Mouse (Mus musculus) heart, postnatal 0 days (tissue): Measurements from ENCODE around the gene Agpat1. TPM values are rescaled to one million over a fixed set of nuclear protein-coding genes. Genes with fewer than 3 reads are reported as not detected.

Experiments
- ATAC-seq: fragments of 200-750 bp; cut with Nextera tagmentation; 2 replicates; pipeline ENCODE4 v1.8.0; 2017; ENCODE audit warnings: low read depth, moderate number of reproducible peaks, moderate library complexity; ENCODE audit not compliant: insufficient read depth
- DNase-seq: peaks from one replicate; pipeline ENCODE4 v3.0.0-alpha.2; 2016; ENCODE audit warnings: low spot score
- H3K27ac ChIP-seq: fragments of 300-500 bp; sonication (generic); 2 replicates; pipeline ENCODE4 v1.5.1; 2014; ENCODE audit warnings: low read depth, mild to moderate bottlenecking
- H3K27me3 ChIP-seq: fragments of 300-500 bp; sonication (generic); 2 replicates; pipeline ENCODE4 v1.6.1; 2014; ENCODE audit warnings: low read length, mixed read lengths; ENCODE audit not compliant: control insufficient read depth, insufficient read depth
- H3K36me3 ChIP-seq: fragments of 300-500 bp; sonication (generic); replicated peaks from 2 replicates; pipeline ENCODE4 v1.6.1; 2014; ENCODE audit warnings: low read length, mixed read lengths; ENCODE audit not compliant: control insufficient read depth, insufficient read depth
- H3K4me1 ChIP-seq: fragments of 300-500 bp; sonication (generic); 2 replicates; pipeline ENCODE4 v1.6.1; 2014; ENCODE audit warnings: antibody characterized with exemption; ENCODE audit not compliant: control insufficient read depth, insufficient read depth
- H3K4me2 ChIP-seq: fragments of 300-500 bp; sonication (generic); 2 replicates; pipeline ENCODE4 v1.6.1; 2014; ENCODE audit warnings: low read depth, mild to moderate bottlenecking, low read length, moderate library complexity
- H3K4me3 ChIP-seq: fragments of 300-500 bp; sonication (generic); 2 replicates; pipeline ENCODE4 v1.5.1; 2014; ENCODE audit warnings: low read depth, low read length
- H3K9ac ChIP-seq: fragments of 300-500 bp; sonication (generic); replicated peaks from 2 replicates; pipeline ENCODE4 v1.6.1; 2014; ENCODE audit warnings: low read depth, low read length, mixed read lengths
- H3K9me3 ChIP-seq: fragments of 300-500 bp; sonication (generic); replicated peaks from 2 replicates; pipeline ENCODE4 v1.6.1; 2016; ENCODE audit warnings: low read length; ENCODE audit not compliant: control insufficient read depth
- CTCF ChIP-seq: IDR thresholded peaks from 2 replicates; pipeline ENCODE4 v1.5.1; 2016; ENCODE audit warnings: antibody characterized with exemption, control low read depth, low read depth
- EP300 ChIP-seq: IDR thresholded peaks from 2 replicates; pipeline ENCODE4 v1.6.1; 2016; ENCODE audit warnings: antibody characterized with exemption, low read depth
- WGBS: fragments of 180-500 bp; shearing (Covaris S2); extraction: QIAGEN DNeasy Blood & Tissue Kit; methylation state at CpG from one replicate; pipeline ENCODE4 v1.1.7; 2014; 5-methylcytosine and 5-hydroxymethylcytosine counted together
- polyA plus RNA-seq: library from polyadenylated mRNA; unstranded; fragments of >200 nt; fragmentation: Nextera tagmentation; extraction: Ambion mirVana; gene quantifications from 2 replicates; pipeline ENCODE4 v1.2.1, GENCODE M21; 2015
- total RNA-seq: library from RNA; depleted of rRNA; stranded (reverse); fragments of >200 nt; gene quantifications from 2 replicates; pipeline ENCODE4 v1.2.3, GENCODE M21; 2014; ENCODE audit warnings: low replicate concordance; rRNA removed

The Agpat1 gene
- total and polyA plus RNA-seq, 2 experiments from 2014 or later = 39.6 to 112 TPM

GRCm38 (mm10) chr17:34661121-34661591, 57.1 kb downstream of the Agpat1 start:
- 2% methylated on average over 15 of the region's 19 CpGs for WGBS
- DNase-seq = peak; percentile 57
- Histone ChIP-seq H3K4me3 (peak overlapping the region; percentile 32), H3K4me1 (peaks cover 22% of the 10 kb centered on the region), H3K36me3 (no peaks in the 10 kb centered on the region), H3K9me3 (no peaks in the 10 kb centered on the region), H3K27me3 (peaks cover 12% of the 10 kb centered on the region; the same call in 1 of the 2 replicates), H3K4me2 (peak overlapping the region; percentile 51), H3K9ac (no peak overlapping the region; the same call in 1 of the 2 replicates), H3K27ac (peak overlapping the region; percentile 60)
- peak; percentile 25 for ATAC-seq
- TF ChIP-seq EP300 = no peak
- no peak for TF ChIP-seq CTCF

- DNase-seq = no peak
- ATAC-seq = no peak
- no peak overlapping the region for H3K27ac ChIP-seq
- H3K27me3 ChIP-seq = peaks cover 12% of the 10 kb centered on the region; the same call in 1 of the 2 replicates
- H3K4me3 ChIP-seq = no peak overlapping the region
- no peaks in the 10 kb centered on the region for H3K36me3 ChIP-seq
- H3K4me2 ChIP-seq = no peak overlapping the region
- H3K9me3 ChIP-seq = no peaks in the 10 kb centered on the region
- WGBS = 55% methylated on average over 1 of the region's 1 CpGs
- H3K9ac ChIP-seq = no peak overlapping the region
- peaks cover 20% of the 10 kb centered on the region for H3K4me1 ChIP-seq
- no peak for TF ChIP-seq EP300
- no peak for TF ChIP-seq CTCF
These were observed 58.4 kb downstream of the Agpat1 start for GRCm38 (mm10) chr17:34662468-34662867.

- 82% methylated on average over 8 of the region's 8 CpGs for WGBS
- ATAC-seq = no peak
- no peak overlapping the region for H3K27ac ChIP-seq
These were observed 58.9 kb downstream of the Agpat1 start for GRCm38 (mm10) chr17:34662978-34663377.

More at GRCm38 (mm10) chr17:34662978-34663377, 58.9 kb downstream of the Agpat1 start:
- Histone ChIP-seq H3K9ac (no peak overlapping the region), H3K4me2 (no peak overlapping the region), H3K9me3 (no peaks in the 10 kb centered on the region), H3K27me3 (peaks cover 12% of the 10 kb centered on the region; the same call in 1 of the 2 replicates), H3K4me3 (no peak overlapping the region), H3K36me3 (no peaks in the 10 kb centered on the region), H3K4me1 (peaks cover 18% of the 10 kb centered on the region)
- TF ChIP-seq CTCF = no peak
- TF ChIP-seq EP300 = no peak
- no peak for DNase-seq

Other genes with a start within 250 kb of the Agpat1 start
- gene Btnl2, start 249.4 kb upstream of the Agpat1 start, total RNA-seq = not detected in 2 replicates
- not detected in 2 replicates for gene Btnl2, start 249.4 kb upstream of the Agpat1 start, polyA plus RNA-seq
- gene Btnl1, start 227.1 kb upstream of the Agpat1 start, total RNA-seq = not detected in 2 replicates
- not detected in 2 replicates for gene Btnl1, start 227.1 kb upstream of the Agpat1 start, polyA plus RNA-seq
- not detected in 2 replicates for gene BC051142, start 205.4 kb upstream of the Agpat1 start, total RNA-seq
- gene BC051142, start 205.4 kb upstream of the Agpat1 start, polyA plus RNA-seq = 0.41 and 0.62 TPM in 2 replicates
- gene Btnl4, start 126.9 kb upstream of the Agpat1 start, total RNA-seq = not detected in 2 replicates
- not detected in 2 replicates for gene Btnl4, start 126.9 kb upstream of the Agpat1 start, polyA plus RNA-seq
- gene Btnl6, start 86.9 kb upstream of the Agpat1 start, total RNA-seq = not detected in 2 replicates
- gene Btnl6, start 86.9 kb upstream of the Agpat1 start, polyA plus RNA-seq = not detected in 2 replicates
- 40.7 and 43.2 TPM in 2 replicates for gene Notch4, start 40.0 kb upstream of the Agpat1 start, total RNA-seq
- gene Notch4, start 40.0 kb upstream of the Agpat1 start, polyA plus RNA-seq = 6.3 and 6.8 TPM in 2 replicates
- gene Gpsm3, start 14.5 kb upstream of the Agpat1 start, total RNA-seq = 0.53 and 3.1 TPM in 2 replicates
- gene Gpsm3, start 14.5 kb upstream of the Agpat1 start, polyA plus RNA-seq = 5.9 and 6.0 TPM in 2 replicates
- gene Pbx2, start 13.0 kb upstream of the Agpat1 start, total RNA-seq = 42.6 and 59.1 TPM in 2 replicates
- 3.3 and 4.4 TPM in 2 replicates for gene Pbx2, start 13.0 kb upstream of the Agpat1 start, polyA plus RNA-seq
- 2.7 and 5.8 TPM in 2 replicates for gene Ager, start 6.4 kb upstream of the Agpat1 start, total RNA-seq
- gene Ager, start 6.4 kb upstream of the Agpat1 start, polyA plus RNA-seq = 0.85 and 1.9 TPM in 2 replicates
- gene Rnf5, start 572 bp upstream of the Agpat1 start, total RNA-seq = 29.6 and 42.5 TPM in 2 replicates
- gene Rnf5, start 572 bp upstream of the Agpat1 start, polyA plus RNA-seq = 79.9 and 86.5 TPM in 2 replicates
- gene Egfl8, start 11.7 kb downstream of the Agpat1 start, total RNA-seq = 0.15 and 0.93 TPM in 2 replicates
- 0.97 and 1.3 TPM in 2 replicates for gene Egfl8, start 11.7 kb downstream of the Agpat1 start, polyA plus RNA-seq
- 35.7 and 37.4 TPM in 2 replicates for gene Ppt2, start 24.2 kb downstream of the Agpat1 start, total RNA-seq
- 24.0 and 25.7 TPM in 2 replicates for gene Ppt2, start 24.2 kb downstream of the Agpat1 start, polyA plus RNA-seq
- gene Prrt1, start 25.3 kb downstream of the Agpat1 start, total RNA-seq = 0.35 TPM in 1 of 2 replicates, not detected in the other
- gene Prrt1, start 25.3 kb downstream of the Agpat1 start, polyA plus RNA-seq = 0.16 and 0.19 TPM in 2 replicates
- gene Fkbpl, start 40.5 kb downstream of the Agpat1 start, total RNA-seq = 2.6 and 7.1 TPM in 2 replicates
- 12.3 and 13.4 TPM in 2 replicates for gene Fkbpl, start 40.5 kb downstream of the Agpat1 start, polyA plus RNA-seq
- 15.8 and 16.6 TPM in 2 replicates for gene Atf6b, start 42.9 kb downstream of the Agpat1 start, total RNA-seq
- gene Atf6b, start 42.9 kb downstream of the Agpat1 start, polyA plus RNA-seq = 22.5 and 24.3 TPM in 2 replicates
- gene Tnxb, start 66.3 kb downstream of the Agpat1 start, total RNA-seq = 24.5 and 26.8 TPM in 2 replicates
- gene Tnxb, start 66.3 kb downstream of the Agpat1 start, polyA plus RNA-seq = 1.8 and 2.0 TPM in 2 replicates
- 0.80 and 0.85 TPM in 2 replicates for gene C4b, start 139.6 kb downstream of the Agpat1 start, total RNA-seq
- gene C4b, start 139.6 kb downstream of the Agpat1 start, polyA plus RNA-seq = 0.88 and 0.93 TPM in 2 replicates
- gene Cyp21a1, start 200.3 kb downstream of the Agpat1 start, total RNA-seq = not detected in 2 replicates
- not detected in 2 replicates for gene Cyp21a1, start 200.3 kb downstream of the Agpat1 start, polyA plus RNA-seq
- gene Stk19, start 232.7 kb downstream of the Agpat1 start, total RNA-seq = 2.6 and 9.2 TPM in 2 replicates
- 20.5 and 20.7 TPM in 2 replicates for gene Stk19, start 232.7 kb downstream of the Agpat1 start, polyA plus RNA-seq
- 19.2 and 22.3 TPM in 2 replicates for gene Dxo, start 232.8 kb downstream of the Agpat1 start, total RNA-seq
- gene Dxo, start 232.8 kb downstream of the Agpat1 start, polyA plus RNA-seq = 23.0 and 24.3 TPM in 2 replicates
- 40.3 and 62.1 TPM in 2 replicates for gene Skiv2l, start 245.9 kb downstream of the Agpat1 start, total RNA-seq
- gene Skiv2l, start 245.9 kb downstream of the Agpat1 start, polyA plus RNA-seq = 15.9 and 18.7 TPM in 2 replicates
- 22.9 and 39.8 TPM in 2 replicates for gene Nelfe, start 246.1 kb downstream of the Agpat1 start, total RNA-seq
- gene Nelfe, start 246.1 kb downstream of the Agpat1 start, polyA plus RNA-seq = 36.3 and 39.9 TPM in 2 replicates